In the genomic region with DNA sequence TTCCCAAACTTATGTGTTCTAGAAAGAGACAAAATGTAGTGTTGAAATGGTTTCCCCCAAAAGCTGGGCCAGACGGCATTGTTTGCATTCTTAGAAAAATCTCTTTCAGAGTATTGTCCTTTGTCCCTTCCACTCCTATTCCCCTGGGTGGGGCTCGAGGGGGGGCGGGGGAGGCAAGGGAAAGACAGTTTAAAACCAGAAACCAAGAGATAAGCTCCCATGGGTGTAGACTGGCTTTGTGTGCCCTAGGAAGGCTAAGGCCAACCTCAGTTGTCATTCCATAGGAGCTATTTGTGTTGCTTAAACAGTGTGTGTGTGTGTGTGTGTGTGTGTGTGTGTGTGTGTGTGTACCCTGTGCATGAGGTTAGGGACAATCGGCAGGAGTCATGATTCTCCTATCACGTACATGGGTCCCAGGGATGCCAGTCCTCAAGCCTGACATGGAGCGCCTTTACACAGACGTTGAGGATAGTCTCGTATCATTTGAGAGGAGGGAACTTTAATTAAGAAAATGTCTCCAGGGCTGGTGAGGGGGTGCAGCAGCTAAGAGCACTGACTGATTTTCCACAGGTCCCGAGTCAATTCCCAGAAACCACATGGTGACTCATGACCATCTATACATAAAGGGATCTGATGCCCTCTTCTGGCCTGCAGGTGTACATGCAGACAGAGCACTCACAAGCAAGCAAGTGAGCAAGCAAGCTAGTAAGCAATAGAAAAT, we compare ENCODE assay signal across 8 mouse cellular contexts. TPM values are rescaled to one million over a fixed set of nuclear protein-coding genes. Genes with fewer than 3 reads are reported as not detected.
DNase-seq lines count a peak whose midpoint lies in the region; ATAC-seq lines count a peak whose summit lies in the region.

No protein-coding gene starts in this region.

- no peak overlapping the region for H3K4me2 ChIP-seq in midbrain, embryonic 15.5 days
- H3K4me2 ChIP-seq in forebrain, embryonic 15.5 days (replicated peaks): no peak overlapping the region
- no peak overlapping the region for H3K4me2 ChIP-seq in midbrain, embryonic 14.5 days (ENCODE audit: low read length)

- H3K9me3 ChIP-seq in midbrain, embryonic 10.5 days (replicated peaks): peaks cover 14% of the 10 kb centered on the region; the same call in 1 of the 2 replicates
- H3K9me3 ChIP-seq in midbrain, embryonic 15.5 days: no peaks in the 10 kb centered on the region
- no peaks in the 10 kb centered on the region for H3K9me3 ChIP-seq in forebrain, embryonic 15.5 days
- no peaks in the 10 kb centered on the region for H3K9me3 ChIP-seq in midbrain, embryonic 14.5 days (ENCODE audit: control insufficient read depth, low read length)

- no peaks in the 10 kb centered on the region for H3K27me3 ChIP-seq in midbrain, embryonic 10.5 days (ENCODE audit: low read depth, poor library complexity, severe bottlenecking)
- no peaks in the 10 kb centered on the region for H3K27me3 ChIP-seq in midbrain, embryonic 15.5 days (replicated peaks)
- no peaks in the 10 kb centered on the region for H3K27me3 ChIP-seq in forebrain, embryonic 15.5 days
- no peaks in the 10 kb centered on the region for H3K27me3 ChIP-seq in midbrain, embryonic 14.5 days (ENCODE audit: control insufficient read depth, insufficient read depth, low read length)

- no peak; the same call in 1 of the 2 replicates for ATAC-seq in midbrain, embryonic 15.5 days (replicated peaks)
- 0 out of 2 replicates have a peak, but pooled peaks have one; percentile 67 for ATAC-seq in forebrain, embryonic 15.5 days (replicated peaks)
- ATAC-seq in midbrain, embryonic 14.5 days (ENCODE audit: low FRiP score, low TSS enrichment): no peak
- ATAC-seq in inflammation-experienced regulatory T-cells, adult 6 months: no peak

- no peak overlapping the region for H3K9ac ChIP-seq in midbrain, embryonic 15.5 days
- no peak overlapping the region for H3K9ac ChIP-seq in forebrain, embryonic 15.5 days (replicated peaks)
- H3K9ac ChIP-seq in midbrain, embryonic 14.5 days (replicated peaks; ENCODE audit: low read length): no peak overlapping the region

- H3K27ac ChIP-seq in midbrain, embryonic 10.5 days (replicated peaks): no peak overlapping the region
- H3K27ac ChIP-seq in midbrain, embryonic 15.5 days: no peak overlapping the region
- H3K27ac ChIP-seq in forebrain, embryonic 15.5 days (replicated peaks): no peak overlapping the region
- H3K27ac ChIP-seq in midbrain, embryonic 14.5 days (replicated peaks; ENCODE audit: low read depth, low read length): no peak overlapping the region

- H3K36me3 ChIP-seq in midbrain, embryonic 10.5 days: no peaks in the 10 kb centered on the region
- H3K36me3 ChIP-seq in midbrain, embryonic 15.5 days (replicated peaks): no peaks in the 10 kb centered on the region
- no peaks in the 10 kb centered on the region for H3K36me3 ChIP-seq in forebrain, embryonic 15.5 days
- no peaks in the 10 kb centered on the region for H3K36me3 ChIP-seq in midbrain, embryonic 14.5 days (ENCODE audit: control insufficient read depth, insufficient read depth, low read length)

- 0 out of 2 replicates have a peak, but pooled peaks cover 3% of the 10 kb centered on the region for H3K4me1 ChIP-seq in midbrain, embryonic 10.5 days
- no peaks in the 10 kb centered on the region for H3K4me1 ChIP-seq in midbrain, embryonic 15.5 days
- no peaks in the 10 kb centered on the region for H3K4me1 ChIP-seq in forebrain, embryonic 15.5 days
- no peaks in the 10 kb centered on the region for H3K4me1 ChIP-seq in midbrain, embryonic 14.5 days (ENCODE audit: control insufficient read depth, insufficient read depth, low read length)

- DNase-seq in midbrain, embryonic 10.5 days (ENCODE audit: low spot score): peak; percentile 47
- peak; percentile 30 to 55 for DNase-seq in adrenal gland, postnatal 36 days
- peak; percentile 40 for DNase-seq in induced T-regulatory cell, adult 2 months (ENCODE audit: low read depth)
- DNase-seq in left cerebral cortex, adult 18-20 months (ENCODE audit: low spot score in 2 of 2): peak; percentile 56 to 58
- peak; percentile 81 for DNase-seq in midbrain, embryonic 14.5 days

- H3K4me3 ChIP-seq in midbrain, embryonic 10.5 days: no peak overlapping the region
- no peak overlapping the region for H3K4me3 ChIP-seq in midbrain, embryonic 15.5 days
- no peak overlapping the region for H3K4me3 ChIP-seq in forebrain, embryonic 15.5 days
- H3K4me3 ChIP-seq in midbrain, embryonic 14.5 days (replicated peaks; ENCODE audit: low read depth, low read length): no peak overlapping the region

- WGBS in midbrain, embryonic 10.5 days: 62% methylated on average over 9 of the region's 9 CpGs
- 47% methylated on average over 9 of the region's 9 CpGs for WGBS in midbrain, embryonic 15.5 days
- 50% methylated on average over 9 of the region's 9 CpGs for WGBS in forebrain, embryonic 15.5 days
- WGBS in midbrain, embryonic 14.5 days: 61% methylated on average over 9 of the region's 9 CpGs

RNA-seq across cellular contexts. Expression of a gene that starts 22.9 kb away (rescaled TPM):
- polyA plus RNA-seq in midbrain, embryonic 10.5 days (2016; fragmentation: Nextera tagmentation; extraction: Ambion mirVana): 13.2 and 16.2 TPM in 2 replicates
- polyA plus RNA-seq in midbrain, embryonic 15.5 days (2015; fragmentation: Nextera tagmentation; extraction: Ambion mirVana): 38.5 and 44.2 TPM in 2 replicates
- 10 to 100 TPM; 18.6 to 24.8 TPM for total RNA-seq in adrenal gland, postnatal 36 days (2021)
- 28.4 and 29.7 TPM in 2 replicates for polyA plus RNA-seq in forebrain, embryonic 15.5 days (2015; fragmentation: Nextera tagmentation; extraction: Ambion mirVana)
- 10 to 100 TPM; 37.9 to 38.7 TPM for total RNA-seq in left cerebral cortex, adult 18-20 months (2021)
- 42.8 and 44.9 TPM in 2 replicates for polyA plus RNA-seq in midbrain, embryonic 14.5 days (2014; fragmentation: Nextera tagmentation; extraction: Ambion mirVana)
- polyA plus RNA-seq in inflammation-experienced regulatory T-cells, adult 6 months (2017; shearing (Covaris generic)): 1 to 10 TPM; 2.7 to 6.8 (median 5.4) TPM

RNA-seq across cellular contexts. Expression of a gene that starts 44.1 kb away (rescaled TPM):
- not detected in 2 replicates for polyA plus RNA-seq in midbrain, embryonic 10.5 days (2016; fragmentation: Nextera tagmentation; extraction: Ambion mirVana)
- not detected in 2 replicates for polyA plus RNA-seq in midbrain, embryonic 15.5 days (2015; fragmentation: Nextera tagmentation; extraction: Ambion mirVana)
- total RNA-seq in adrenal gland, postnatal 36 days (2021): not detected
- polyA plus RNA-seq in forebrain, embryonic 15.5 days (2015; fragmentation: Nextera tagmentation; extraction: Ambion mirVana): not detected in 2 replicates
- not detected for total RNA-seq in left cerebral cortex, adult 18-20 months (2021)
- not detected in 2 replicates for polyA plus RNA-seq in midbrain, embryonic 14.5 days (2014; fragmentation: Nextera tagmentation; extraction: Ambion mirVana)
- polyA plus RNA-seq in inflammation-experienced regulatory T-cells, adult 6 months (2017; shearing (Covaris generic)): not detected

RNA-seq across cellular contexts. Expression of a gene that starts 54.3 kb away (rescaled TPM):
- polyA plus RNA-seq in midbrain, embryonic 10.5 days (2016; fragmentation: Nextera tagmentation; extraction: Ambion mirVana): not detected in 2 replicates
- polyA plus RNA-seq in midbrain, embryonic 15.5 days (2015; fragmentation: Nextera tagmentation; extraction: Ambion mirVana): not detected in 2 replicates
- total RNA-seq in adrenal gland, postnatal 36 days (2021): not detected
- polyA plus RNA-seq in forebrain, embryonic 15.5 days (2015; fragmentation: Nextera tagmentation; extraction: Ambion mirVana): not detected in 2 replicates
- total RNA-seq in left cerebral cortex, adult 18-20 months (2021): not detected
- not detected in 2 replicates for polyA plus RNA-seq in midbrain, embryonic 14.5 days (2014; fragmentation: Nextera tagmentation; extraction: Ambion mirVana)
- polyA plus RNA-seq in inflammation-experienced regulatory T-cells, adult 6 months (2017; shearing (Covaris generic)): not detected
